Mouse (Mus musculus): ENCODE results near the gene Opn3. TPM values are rescaled to one million over a fixed set of nuclear protein-coding genes. Genes with fewer than 3 reads are reported as not detected.
A peak's percentile ranks its signal among the peaks of the same experiment; 100 is the strongest.

The Opn3 gene
- polyA plus RNA-seq, 1 experiment from 2014 or later = 6.5 TPM

DNA sequence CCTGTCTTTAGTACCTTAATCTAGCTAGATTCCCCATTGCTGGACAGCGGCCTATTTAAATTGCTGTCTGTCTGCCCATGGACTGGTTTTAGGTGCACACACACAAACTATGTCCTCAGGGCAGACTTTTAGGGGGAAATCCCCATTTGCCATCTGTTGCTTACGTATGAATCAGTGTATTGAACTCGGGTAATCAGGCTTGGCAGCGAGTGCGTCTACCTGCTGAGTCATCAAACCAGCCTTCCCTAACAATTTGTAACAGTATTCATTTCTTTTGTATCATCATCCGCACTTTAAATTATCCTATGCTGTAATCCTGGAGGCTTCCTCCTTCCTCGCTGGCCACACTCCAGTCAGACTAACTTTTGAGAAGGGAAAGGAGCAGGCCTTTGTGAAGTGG is 22.5 kb downstream of the Opn3 start:
- Histone ChIP-seq H3K36me3 (ENCODE audit: control insufficient read depth, insufficient read depth, low read length) (no peaks in the 10 kb centered on the region), H3K27ac (replicated peaks; ENCODE audit: low read depth, low read length) (no peak overlapping the region), H3K4me2 (ENCODE audit: low read length) (no peak overlapping the region), H3K27me3 (ENCODE audit: control insufficient read depth, insufficient read depth, low read length) (no peaks in the 10 kb centered on the region), H3K9ac (replicated peaks; ENCODE audit: low read length) (no peak overlapping the region), H3K4me3 (replicated peaks; ENCODE audit: low read depth, low read length) (no peak overlapping the region), H3K4me1 (ENCODE audit: control insufficient read depth, insufficient read depth, low read length) (no peaks in the 10 kb centered on the region), H3K9me3 (ENCODE audit: control insufficient read depth, low read length) (no peaks in the 10 kb centered on the region)
- WGBS = 73% methylated on average over 7 of the region's 7 CpGs
- DNase-seq = no peak
- ATAC-seq (ENCODE audit: low FRiP score, low TSS enrichment) = no peak

DNA sequence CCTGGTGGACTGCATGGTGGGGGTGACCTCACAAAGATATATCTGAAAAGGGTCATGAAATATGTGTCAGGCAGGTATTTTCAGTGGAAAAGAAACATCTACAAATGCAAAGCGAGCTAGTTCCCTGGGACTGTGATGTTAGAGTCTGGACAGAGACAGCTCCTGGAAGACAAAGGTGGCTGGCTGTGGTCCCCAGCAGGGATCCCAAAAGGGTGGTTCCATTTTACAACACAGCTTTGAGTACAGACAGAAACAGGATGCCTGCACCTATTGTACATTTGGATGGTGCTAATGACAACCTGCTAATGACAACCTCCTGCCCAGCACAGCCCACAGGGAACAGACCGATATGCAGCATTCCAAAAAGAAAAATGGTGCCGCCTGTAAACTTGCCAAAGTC is 23.1 kb downstream of the Opn3 start:
- DNase-seq = no peak
- 90% methylated on average over 3 of the region's 3 CpGs for WGBS
- no peak overlapping the region for H3K27ac ChIP-seq (replicated peaks; ENCODE audit: low read depth, low read length)
- H3K27me3 ChIP-seq (ENCODE audit: control insufficient read depth, insufficient read depth, low read length) = no peaks in the 10 kb centered on the region
- no peaks in the 10 kb centered on the region for H3K9me3 ChIP-seq (ENCODE audit: control insufficient read depth, low read length)
- ATAC-seq (ENCODE audit: low FRiP score, low TSS enrichment) = no peak
- H3K4me3 ChIP-seq (replicated peaks; ENCODE audit: low read depth, low read length) = no peak overlapping the region
- no peak overlapping the region for H3K4me2 ChIP-seq (ENCODE audit: low read length)
- no peaks in the 10 kb centered on the region for H3K4me1 ChIP-seq (ENCODE audit: control insufficient read depth, insufficient read depth, low read length)
- H3K36me3 ChIP-seq (ENCODE audit: control insufficient read depth, insufficient read depth, low read length) = no peaks in the 10 kb centered on the region
- H3K9ac ChIP-seq (replicated peaks; ENCODE audit: low read length) = no peak overlapping the region

DNA sequence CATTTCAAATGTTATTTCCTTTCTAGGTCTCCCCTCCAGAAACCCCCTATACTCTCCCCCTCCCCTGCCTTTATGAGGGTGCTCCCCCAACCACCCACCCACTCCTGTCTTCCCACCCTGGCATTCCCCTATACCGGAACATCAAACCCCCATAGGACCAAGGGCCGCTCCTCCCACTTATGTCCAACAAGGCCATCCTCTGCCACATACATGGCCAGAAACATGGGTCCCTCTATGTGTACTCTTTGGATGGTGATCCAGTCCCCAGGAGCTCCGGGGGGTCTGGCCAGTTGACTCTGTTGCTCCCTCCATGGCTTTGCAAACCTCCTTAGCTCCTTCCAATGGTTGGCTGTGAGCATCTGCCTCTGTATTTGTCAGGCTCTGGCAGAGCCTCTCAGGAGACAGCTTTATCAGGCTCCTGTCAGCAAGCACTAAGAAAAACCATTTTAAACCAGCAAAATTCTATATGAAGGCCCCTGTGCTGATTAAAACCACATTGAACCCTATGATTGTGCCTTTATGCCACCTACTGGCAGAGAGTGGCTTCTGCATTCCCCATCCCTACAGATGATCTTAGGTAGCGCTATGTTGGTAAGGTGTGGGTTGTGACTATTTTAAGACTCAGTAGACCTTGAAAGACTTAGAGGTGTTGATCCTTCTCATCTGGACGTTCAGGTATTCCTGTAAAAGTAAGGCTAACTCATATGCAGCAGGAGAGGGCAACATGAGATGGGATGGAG is 23.7 kb downstream of the Opn3 start:
- Histone ChIP-seq H3K27ac (replicated peaks; ENCODE audit: low read depth, low read length) (no peak overlapping the region), H3K4me3 (replicated peaks; ENCODE audit: low read depth, low read length) (no peak overlapping the region), H3K4me2 (ENCODE audit: low read length) (no peak overlapping the region), H3K9ac (replicated peaks; ENCODE audit: low read length) (no peak overlapping the region), H3K36me3 (ENCODE audit: control insufficient read depth, insufficient read depth, low read length) (no peaks in the 10 kb centered on the region), H3K27me3 (ENCODE audit: control insufficient read depth, insufficient read depth, low read length) (no peaks in the 10 kb centered on the region), H3K9me3 (ENCODE audit: control insufficient read depth, low read length) (no peaks in the 10 kb centered on the region), H3K4me1 (ENCODE audit: control insufficient read depth, insufficient read depth, low read length) (no peaks in the 10 kb centered on the region)
- ATAC-seq (ENCODE audit: low FRiP score, low TSS enrichment) (peak; percentile 49; the same call in 1 of the 2 replicates), DNase-seq (peak; percentile 74)
- 75% methylated on average over 5 of the region's 5 CpGs for WGBS

DNA sequence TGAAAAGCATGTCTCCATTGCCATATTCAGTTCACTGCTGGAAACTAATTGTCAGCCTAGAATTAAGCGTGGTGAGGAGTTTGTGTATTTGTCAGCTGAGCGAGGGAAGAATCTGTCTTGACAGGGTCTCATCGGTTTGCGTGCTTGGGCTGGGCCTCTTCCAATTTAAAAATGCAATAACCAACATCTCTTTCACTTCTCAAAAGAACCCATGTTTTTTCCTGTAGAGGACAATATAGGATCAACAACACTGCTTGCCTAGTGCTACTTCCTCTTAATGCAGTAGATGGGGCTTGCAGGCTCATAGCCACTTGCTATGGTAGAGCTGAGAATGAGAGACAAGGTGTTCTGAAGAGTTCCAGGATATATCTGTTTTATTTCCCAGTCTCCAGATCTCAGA is 32.7 kb downstream of the Opn3 start:
- Histone ChIP-seq H3K4me2 (ENCODE audit: low read length) (no peak overlapping the region), H3K4me3 (replicated peaks; ENCODE audit: low read depth, low read length) (no peak overlapping the region), H3K27ac (replicated peaks; ENCODE audit: low read depth, low read length) (no peak overlapping the region), H3K4me1 (ENCODE audit: control insufficient read depth, insufficient read depth, low read length) (no peaks in the 10 kb centered on the region), H3K36me3 (ENCODE audit: control insufficient read depth, insufficient read depth, low read length) (no peaks in the 10 kb centered on the region), H3K9ac (replicated peaks; ENCODE audit: low read length) (no peak overlapping the region), H3K9me3 (ENCODE audit: control insufficient read depth, low read length) (no peaks in the 10 kb centered on the region), H3K27me3 (ENCODE audit: control insufficient read depth, insufficient read depth, low read length) (no peaks in the 10 kb centered on the region)
- ATAC-seq (ENCODE audit: low FRiP score, low TSS enrichment) (no peak), DNase-seq (no peak)
- 95% methylated on average over 4 of the region's 4 CpGs for WGBS

DNA sequence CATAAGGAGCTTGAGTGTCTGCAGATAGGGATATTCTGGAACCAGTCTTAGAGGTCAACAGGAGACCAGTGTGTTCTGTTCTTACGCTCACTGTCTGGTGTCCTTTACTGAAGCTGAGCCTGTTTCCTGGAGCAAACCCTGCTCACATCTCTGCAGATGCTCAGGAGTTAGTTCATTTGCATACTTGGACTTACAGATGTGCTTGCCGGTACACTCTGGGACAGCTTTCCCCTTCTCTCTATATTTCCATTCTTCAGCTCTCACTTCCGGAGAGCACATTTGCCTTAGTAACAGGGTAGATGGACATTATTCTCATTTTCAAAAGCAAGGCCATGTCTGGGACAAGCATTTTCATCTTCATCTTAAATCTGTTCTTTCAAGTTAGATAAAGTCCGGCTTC is 44.0 kb downstream of the Opn3 start:
- H3K9ac ChIP-seq (replicated peaks; ENCODE audit: low read length) = no peak overlapping the region
- no peak overlapping the region for H3K4me2 ChIP-seq (ENCODE audit: low read length)
- H3K4me1 ChIP-seq (ENCODE audit: control insufficient read depth, insufficient read depth, low read length) = no peaks in the 10 kb centered on the region
- WGBS = 95% methylated on average over 4 of the region's 4 CpGs
- DNase-seq (no peak), ATAC-seq (ENCODE audit: low FRiP score, low TSS enrichment) (no peak)
- no peaks in the 10 kb centered on the region for H3K9me3 ChIP-seq (ENCODE audit: control insufficient read depth, low read length)
- no peak overlapping the region for H3K27ac ChIP-seq (replicated peaks; ENCODE audit: low read depth, low read length)
- no peaks in the 10 kb centered on the region for H3K27me3 ChIP-seq (ENCODE audit: control insufficient read depth, insufficient read depth, low read length)
- H3K36me3 ChIP-seq (ENCODE audit: control insufficient read depth, insufficient read depth, low read length) = no peaks in the 10 kb centered on the region
- no peak overlapping the region for H3K4me3 ChIP-seq (replicated peaks; ENCODE audit: low read depth, low read length)

DNA sequence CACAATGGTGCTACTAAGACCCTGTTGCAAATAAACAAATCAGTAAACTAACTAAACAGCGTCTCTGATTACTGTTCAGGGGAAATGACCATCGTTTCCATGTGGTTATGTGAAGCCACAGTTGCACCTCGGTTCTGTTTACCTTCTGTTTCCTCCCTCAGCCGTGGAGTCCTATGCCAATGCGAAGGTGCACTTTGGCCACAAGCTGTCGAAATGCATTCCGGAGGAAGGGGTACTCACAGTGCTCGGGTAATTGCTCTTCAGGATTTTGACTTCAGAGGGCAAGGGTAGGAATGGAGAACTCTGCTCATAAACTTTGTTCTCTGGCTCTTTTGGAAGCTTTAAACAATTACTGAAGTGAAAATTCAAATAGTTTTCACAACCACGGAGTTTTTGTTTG is 45.6 kb downstream of the Opn3 start:
- ATAC-seq (ENCODE audit: low FRiP score, low TSS enrichment) (no peak), DNase-seq (no peak)
- Histone ChIP-seq H3K4me2 (ENCODE audit: low read length) (no peak overlapping the region), H3K4me1 (ENCODE audit: control insufficient read depth, insufficient read depth, low read length) (no peaks in the 10 kb centered on the region), H3K9ac (replicated peaks; ENCODE audit: low read length) (no peak overlapping the region), H3K36me3 (ENCODE audit: control insufficient read depth, insufficient read depth, low read length) (no peaks in the 10 kb centered on the region), H3K9me3 (ENCODE audit: control insufficient read depth, low read length) (no peaks in the 10 kb centered on the region), H3K27me3 (ENCODE audit: control insufficient read depth, insufficient read depth, low read length) (no peaks in the 10 kb centered on the region), H3K4me3 (replicated peaks; ENCODE audit: low read depth, low read length) (no peak overlapping the region), H3K27ac (replicated peaks; ENCODE audit: low read depth, low read length) (no peak overlapping the region)
- 86% methylated on average over 9 of the region's 9 CpGs for WGBS

DNA sequence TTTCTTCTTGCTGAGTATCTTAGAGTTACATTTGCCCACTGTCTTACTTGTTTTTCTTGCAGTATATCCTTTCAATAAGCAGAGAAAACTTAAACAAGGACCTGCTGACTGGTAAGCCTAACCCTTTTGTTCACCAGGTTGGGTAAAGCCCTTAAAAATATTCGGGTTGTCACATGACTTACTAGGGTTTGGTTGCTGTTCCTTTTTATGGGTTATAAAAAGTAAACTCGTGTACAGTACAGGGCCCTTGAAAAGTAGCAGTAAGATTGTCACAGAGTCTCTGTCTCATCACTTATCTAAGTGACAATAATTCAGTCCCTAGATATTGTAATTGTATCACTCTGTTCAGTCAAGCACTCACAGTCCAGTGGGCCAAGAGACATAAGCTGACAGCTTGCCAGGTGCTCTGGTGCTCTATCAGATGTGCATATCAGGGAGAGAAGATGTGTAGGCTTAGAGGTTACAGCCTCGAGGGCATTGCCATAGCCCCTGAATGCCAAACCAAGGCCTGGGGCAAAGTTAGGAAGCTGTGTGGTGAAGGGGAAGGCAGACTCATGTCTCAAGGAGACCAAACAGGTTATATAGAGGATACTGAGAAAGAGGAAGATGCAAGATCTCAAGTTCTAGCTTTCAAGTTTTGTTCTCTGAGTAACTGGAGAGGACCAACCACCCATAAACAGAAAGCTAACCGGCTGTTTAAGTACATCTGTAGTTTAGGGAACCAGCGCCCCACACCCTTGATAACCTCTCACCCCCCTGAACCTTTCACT is 48.9 kb downstream of the Opn3 start:
- H3K4me2 ChIP-seq (ENCODE audit: low read length) = no peak overlapping the region

DNA sequence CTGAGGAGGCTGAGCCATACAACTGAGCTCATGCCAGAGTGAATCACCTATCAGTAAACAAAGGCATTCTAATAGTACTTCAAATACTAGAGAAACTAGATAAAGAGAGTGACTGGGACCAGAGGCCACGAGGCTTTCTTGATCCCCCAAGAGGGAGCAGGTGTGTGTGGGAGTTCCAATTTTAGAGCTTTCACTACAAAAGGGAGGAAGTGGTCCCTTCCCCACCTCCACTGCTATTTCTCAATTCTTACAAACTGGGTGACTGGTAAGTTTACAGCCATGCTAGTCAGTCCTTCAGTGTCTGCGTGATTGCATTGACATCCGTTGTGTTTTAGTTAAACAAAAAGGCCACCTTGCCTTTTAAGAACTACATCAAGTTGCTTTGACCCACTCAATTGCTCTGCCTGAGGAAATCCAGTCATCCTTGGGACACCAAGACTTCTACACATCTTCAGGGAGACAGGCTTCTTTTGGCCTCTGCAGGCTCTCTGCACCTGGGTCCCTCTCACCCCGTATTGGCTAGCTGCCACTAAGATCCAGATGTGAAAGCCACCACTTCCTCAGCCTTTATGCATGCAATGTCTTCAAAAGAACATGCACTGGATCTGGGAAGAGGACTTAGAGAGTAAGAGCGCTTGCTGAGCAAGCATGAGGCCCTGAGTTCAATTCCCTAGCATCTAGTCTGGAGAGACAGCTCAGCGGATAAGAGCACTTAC is 52.0 kb downstream of the Opn3 start:
- H3K4me1 ChIP-seq (ENCODE audit: control insufficient read depth, insufficient read depth, low read length) = no peaks in the 10 kb centered on the region; the same call in 1 of the 2 replicates
- no peak overlapping the region for H3K4me2 ChIP-seq (ENCODE audit: low read length)
- no peaks in the 10 kb centered on the region for H3K9me3 ChIP-seq (ENCODE audit: control insufficient read depth, low read length)
- no peaks in the 10 kb centered on the region for H3K36me3 ChIP-seq (ENCODE audit: control insufficient read depth, insufficient read depth, low read length)
- H3K9ac ChIP-seq (replicated peaks; ENCODE audit: low read length) = no peak overlapping the region
- no peaks in the 10 kb centered on the region for H3K27me3 ChIP-seq (ENCODE audit: control insufficient read depth, insufficient read depth, low read length)
- ATAC-seq (ENCODE audit: low FRiP score, low TSS enrichment) (no peak), DNase-seq (no peak)
- 87% methylated on average over 6 of the region's 6 CpGs for WGBS
- H3K4me3 ChIP-seq (replicated peaks; ENCODE audit: low read depth, low read length) = no peak overlapping the region
- no peak overlapping the region for H3K27ac ChIP-seq (replicated peaks; ENCODE audit: low read depth, low read length)

More for the DNA sequence above, 48.9 kb downstream of the Opn3 start:
- no peak overlapping the region for H3K27ac ChIP-seq (replicated peaks; ENCODE audit: low read depth, low read length)
- 81% methylated on average over 5 of the region's 5 CpGs for WGBS
- DNase-seq = no peak
- ATAC-seq (ENCODE audit: low FRiP score, low TSS enrichment) = no peak
- H3K9me3 ChIP-seq (ENCODE audit: control insufficient read depth, low read length) = no peaks in the 10 kb centered on the region
- H3K36me3 ChIP-seq (ENCODE audit: control insufficient read depth, insufficient read depth, low read length) = no peaks in the 10 kb centered on the region
- no peak overlapping the region for H3K4me3 ChIP-seq (replicated peaks; ENCODE audit: low read depth, low read length)
- H3K4me1 ChIP-seq (ENCODE audit: control insufficient read depth, insufficient read depth, low read length) = no peaks in the 10 kb centered on the region
- H3K27me3 ChIP-seq (ENCODE audit: control insufficient read depth, insufficient read depth, low read length) = no peaks in the 10 kb centered on the region
- H3K9ac ChIP-seq (replicated peaks; ENCODE audit: low read length) = no peak overlapping the region
